Mouse (Mus musculus): Measurements from ENCODE around the gene Pp2d1.

The Pp2d1 gene

DNA sequence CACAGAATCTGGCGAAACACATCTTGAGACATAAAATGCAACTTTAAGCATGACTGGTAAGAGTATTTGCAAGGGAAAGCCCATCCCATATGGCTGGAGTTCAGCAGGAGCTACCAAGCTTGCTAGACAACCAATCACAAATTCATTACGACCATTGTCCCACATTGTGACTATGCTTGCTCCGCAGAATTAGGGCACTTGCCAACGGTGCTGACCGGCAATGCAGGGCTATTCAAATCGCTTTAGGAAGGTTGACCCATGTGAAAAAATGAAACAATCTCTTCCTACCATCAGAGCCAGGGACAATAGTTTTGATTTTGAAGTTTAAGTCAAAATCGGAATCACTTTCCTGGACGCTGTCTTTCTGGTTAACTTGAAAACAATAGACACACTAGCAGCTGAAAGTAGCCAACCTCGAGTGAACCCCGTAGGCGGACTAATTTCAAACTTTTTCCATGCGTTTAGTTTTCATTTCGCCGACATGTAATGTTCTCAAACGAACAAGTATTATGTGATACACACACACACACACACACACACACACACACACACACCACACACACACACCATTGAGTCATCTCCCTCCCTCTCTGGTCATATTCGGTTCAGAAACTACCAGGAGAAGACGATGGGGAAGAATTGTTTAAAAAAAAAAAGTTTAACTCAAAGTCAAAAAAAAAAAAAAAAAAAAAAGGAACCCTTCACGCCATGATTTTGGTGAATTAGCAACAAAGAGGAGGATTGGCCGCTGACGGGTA is 27.1 kb upstream of the Pp2d1 start, which contains the start of gene Kat2b:
Gene Kat2b (plus strand): TSS at position 701 of the 758 bp plus-strand sequence.
- DNase-seq: no peak

DNA sequence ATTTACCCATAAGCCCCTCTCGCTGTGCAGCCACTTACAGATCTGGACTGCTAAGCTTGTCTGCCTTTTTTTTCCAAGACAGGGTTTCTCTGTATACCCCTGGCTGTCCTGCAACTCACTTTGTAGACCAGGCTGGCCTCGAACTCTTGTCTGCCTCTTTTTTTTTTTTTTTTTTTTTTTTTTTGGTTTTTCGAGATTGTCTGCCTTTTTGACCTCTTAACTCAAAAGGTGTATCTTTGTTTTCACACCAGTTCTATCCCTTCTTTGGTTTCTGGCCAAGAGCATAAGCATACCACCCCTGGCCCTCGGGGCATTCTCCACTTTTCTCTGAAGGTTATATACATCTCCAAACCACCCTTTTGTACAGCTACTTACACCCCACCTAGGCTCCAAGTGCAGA is 25.6 kb upstream of the Pp2d1 start:
- no peak for DNase-seq

DNA sequence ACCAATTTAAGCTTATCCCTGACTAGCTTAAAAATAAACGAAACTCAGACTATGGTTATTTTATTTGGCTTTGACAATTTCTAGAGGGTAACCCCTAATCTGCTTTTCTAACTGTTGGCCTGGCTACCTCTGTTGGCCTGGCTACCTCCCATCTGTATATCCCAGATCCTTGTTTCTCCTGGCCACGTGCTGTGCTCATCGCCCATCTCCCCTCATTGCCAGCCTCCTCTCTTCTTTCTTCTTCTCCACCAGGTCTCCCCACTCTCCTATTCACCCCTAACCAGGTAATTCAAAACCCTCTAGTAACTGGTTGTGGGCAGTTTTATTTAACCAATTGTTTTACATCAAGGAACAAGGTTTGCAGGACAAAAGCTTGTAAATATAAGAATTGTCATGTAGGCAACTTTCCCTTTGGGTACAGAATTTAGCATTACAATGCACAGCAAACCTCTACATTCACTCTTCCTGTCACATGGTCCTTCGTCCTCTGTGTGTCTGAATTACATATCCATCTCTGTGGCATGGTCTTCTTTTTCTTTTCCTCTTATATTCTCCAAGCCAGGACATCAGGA is 22.3 kb upstream of the Pp2d1 start:
- DNase-seq: no peak

DNA sequence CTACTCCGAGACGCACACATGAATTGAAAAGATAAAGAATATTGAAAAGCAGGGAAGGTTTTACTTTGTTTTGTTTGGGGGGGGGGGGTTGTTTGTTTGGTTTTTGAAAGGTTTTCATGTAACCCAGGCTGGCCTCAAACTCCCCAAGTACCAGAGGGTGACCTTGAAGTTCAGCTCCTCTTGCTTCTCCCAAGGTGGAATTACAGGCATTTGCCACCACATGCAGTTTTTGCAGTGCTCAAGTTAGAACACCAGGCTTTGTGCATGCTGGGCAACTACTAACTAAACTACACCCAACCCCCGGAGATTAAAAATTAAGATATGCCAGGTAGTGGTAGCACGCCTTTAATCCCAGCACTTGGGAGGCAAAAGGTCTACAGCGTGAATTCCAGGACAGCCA is 20.4 kb upstream of the Pp2d1 start:
- DNase-seq: no peak

DNA sequence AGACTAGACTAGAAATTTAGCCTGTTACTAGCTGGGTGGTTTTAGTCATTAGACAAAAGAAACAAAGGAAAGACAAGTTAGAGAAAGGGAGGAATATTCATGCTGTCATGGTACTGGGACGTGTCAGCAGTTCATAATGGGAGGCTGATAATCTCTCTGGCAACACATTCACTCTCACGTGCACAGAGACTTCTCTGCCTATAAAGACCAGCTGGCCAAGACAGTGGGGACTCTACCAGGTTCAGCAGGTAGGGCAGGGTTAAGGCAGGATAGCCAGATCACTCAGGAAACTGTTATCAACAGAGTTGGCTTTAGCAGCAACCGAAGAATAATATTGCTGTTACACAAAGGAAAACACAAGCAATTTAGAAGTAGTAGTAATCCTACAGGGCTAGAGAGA is 18.2 kb upstream of the Pp2d1 start:
- DNase-seq: no peak

DNA sequence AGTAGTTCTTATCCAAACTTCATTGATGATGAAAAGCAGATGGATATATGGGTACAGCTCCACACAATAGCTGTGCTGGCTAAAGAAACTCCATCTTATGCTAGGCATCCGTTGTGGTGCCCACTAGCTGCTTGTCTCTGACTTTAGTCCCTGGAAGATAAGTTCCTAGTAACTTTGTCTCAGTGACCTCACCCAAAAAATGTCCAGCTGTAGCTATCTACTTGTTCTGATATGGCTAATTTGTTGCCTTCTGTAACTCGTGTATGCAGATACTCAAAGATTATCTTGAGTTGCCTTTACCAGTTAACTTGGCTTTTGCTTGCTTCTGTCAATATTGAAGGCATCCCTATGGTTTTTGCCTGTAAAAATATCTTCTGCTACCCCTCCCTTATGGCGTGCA is 15.6 kb upstream of the Pp2d1 start:
- no peak for DNase-seq

DNA sequence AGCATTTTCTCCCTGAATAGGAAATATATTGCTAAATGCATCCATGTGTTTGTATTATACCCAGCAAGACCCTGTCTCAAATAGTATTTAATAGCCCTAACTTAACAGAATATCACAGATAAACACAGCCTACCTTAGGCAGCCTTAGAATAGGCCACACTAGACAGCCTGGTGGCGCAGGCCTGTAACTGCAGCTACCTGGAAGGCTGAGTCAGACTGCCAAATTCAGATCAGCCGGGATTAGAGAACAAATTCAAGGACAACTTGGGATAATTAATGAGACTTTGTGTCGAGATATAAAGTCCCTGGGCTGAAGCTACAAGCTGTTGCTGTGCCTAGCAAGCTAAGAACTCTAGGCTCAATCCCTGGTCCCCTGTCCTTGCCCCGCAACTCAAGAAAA is 14.8 kb upstream of the Pp2d1 start:
- DNase-seq: no peak

DNA sequence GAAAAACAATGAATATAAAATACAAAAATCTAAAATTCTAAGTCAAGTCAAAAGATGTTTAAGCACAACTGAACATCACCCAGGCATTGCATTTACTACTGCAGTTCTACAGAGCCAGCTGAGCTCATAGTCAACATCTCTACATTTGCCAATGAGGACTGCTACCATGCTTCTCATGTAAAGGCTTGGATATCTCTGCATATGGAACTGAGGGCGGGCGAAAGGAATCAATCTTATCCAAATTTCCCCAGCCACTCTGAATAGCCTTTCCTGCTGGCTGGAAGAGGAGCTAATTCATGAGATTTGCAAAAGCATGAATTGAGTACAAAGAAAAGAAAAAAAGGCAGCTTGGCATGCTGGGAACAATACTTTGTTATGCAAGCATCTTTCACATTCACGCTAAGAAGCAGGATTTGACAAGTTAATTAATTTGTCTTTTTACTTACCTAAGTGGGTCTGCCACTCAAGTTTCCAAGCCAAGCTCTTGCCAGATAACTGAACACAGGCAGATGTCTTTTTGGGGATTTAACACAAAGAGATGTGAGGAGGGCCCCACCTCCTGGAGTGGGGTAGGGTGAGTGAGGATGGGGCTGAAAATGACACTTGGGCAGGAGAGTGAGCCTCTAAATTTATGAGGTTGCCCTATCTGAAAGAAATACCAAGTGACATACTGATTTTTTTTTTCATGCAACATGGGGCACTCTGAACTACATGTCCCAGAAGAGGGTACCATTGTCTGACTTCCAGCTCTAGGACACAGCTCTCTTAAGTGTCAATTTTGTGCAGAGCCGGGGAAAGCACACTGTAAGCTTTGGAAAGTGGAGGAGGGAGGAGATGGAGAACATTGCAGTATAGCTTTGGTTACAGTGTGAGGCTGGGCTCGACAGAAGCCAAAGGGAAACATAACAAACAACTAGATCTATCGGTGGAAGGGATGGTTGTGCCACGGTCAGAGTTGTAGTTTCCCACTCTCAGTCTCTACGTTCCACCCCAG is 12.4 kb upstream of the Pp2d1 start:
- DNase-seq: no peak

DNA sequence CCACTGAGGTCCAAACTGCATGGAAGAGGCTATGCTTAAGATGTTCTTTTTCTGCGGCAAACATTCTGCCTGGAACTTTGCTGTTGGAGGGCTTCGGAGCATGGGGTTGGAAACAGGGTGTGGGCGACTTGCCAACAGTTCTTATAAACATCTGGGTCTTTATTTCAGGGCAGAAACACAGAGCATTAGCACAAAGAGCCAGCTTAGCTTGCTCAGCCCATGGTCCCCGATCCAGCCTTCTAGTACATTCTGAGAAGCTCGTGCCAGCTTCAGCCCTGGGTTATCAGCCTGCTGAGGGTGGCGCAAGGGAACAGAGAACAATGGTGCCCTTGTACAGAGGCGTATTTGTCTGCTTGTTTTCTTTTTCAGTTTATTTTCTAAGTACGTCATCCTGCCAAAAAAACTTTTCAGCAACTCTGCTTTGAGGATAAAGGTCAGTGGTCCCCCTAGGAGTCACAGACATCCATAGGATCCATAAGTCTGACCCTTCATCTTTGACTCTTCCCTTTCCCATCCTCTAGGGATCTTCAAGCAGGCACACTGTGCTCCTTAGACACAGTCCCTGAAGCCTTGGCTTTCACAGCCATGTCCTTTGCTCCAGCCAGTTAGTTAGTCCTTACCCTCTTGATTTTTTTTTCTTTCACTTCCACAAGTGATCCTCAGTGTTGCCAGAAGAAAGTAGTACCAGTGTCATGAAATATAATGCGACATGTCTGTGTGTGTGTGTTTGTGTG is 4.5 kb upstream of the Pp2d1 start:
- no peak for DNase-seq

DNA sequence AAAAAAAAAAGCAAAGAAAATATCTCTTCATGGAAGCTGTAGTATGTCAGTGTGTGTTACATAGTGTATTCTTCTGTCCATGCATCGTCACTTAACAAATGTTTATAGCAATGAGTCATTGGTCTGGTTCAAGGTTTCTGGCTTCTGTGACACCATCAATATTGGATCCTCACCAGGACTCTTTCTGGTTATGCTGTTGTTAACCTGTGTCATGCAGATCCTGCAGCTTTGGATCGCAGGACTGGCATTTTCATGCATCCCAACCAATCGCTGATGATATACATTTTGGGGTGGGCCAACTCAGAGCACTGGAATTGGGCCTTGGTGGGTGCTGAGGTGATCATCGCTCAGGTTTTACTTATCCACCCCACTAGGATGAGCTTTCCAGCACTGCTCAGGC is 3.3 kb upstream of the Pp2d1 start:
- no peak for DNase-seq

DNA sequence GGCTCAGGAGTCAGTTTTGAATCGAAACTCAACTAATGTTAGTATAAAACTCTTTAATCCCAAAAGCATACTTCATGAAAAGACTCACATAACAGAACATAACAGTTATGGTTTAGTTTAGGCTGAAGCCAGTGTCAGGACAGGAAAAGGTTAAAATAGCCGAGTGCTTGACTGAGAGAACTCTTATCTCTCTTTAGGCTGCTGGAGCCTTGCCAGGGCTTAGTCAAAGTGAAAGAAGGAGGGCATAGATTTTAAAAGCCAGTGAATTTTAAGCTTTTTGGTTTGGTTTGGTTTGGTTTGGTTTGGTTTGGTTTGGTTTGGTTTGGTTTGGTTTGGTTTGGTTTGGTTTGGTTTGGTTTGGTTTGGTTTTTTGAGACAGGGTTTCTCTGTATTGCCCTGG is 6.8 kb downstream of the Pp2d1 start:
- no peak for DNase-seq

DNA sequence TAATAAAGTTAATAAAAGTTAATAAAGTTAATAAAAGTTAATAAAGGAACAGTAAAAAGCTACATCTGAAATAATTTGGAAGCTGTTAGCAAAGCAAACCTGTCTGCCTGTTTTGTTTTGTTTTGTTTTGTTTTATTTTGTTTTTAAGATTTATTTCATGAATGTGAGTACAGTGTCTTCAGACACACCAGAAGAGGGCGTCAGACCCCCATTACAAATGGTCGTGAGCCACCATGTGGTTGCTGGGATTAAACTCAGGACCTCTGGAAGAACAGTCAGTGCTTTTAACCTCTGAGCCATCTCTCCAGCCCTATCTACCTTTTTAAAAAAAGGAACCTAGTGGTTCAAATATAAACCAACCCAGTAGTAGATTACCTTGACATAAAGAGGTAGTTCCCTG is 8.1 kb downstream of the Pp2d1 start:
- DNase-seq: no peak

DNA sequence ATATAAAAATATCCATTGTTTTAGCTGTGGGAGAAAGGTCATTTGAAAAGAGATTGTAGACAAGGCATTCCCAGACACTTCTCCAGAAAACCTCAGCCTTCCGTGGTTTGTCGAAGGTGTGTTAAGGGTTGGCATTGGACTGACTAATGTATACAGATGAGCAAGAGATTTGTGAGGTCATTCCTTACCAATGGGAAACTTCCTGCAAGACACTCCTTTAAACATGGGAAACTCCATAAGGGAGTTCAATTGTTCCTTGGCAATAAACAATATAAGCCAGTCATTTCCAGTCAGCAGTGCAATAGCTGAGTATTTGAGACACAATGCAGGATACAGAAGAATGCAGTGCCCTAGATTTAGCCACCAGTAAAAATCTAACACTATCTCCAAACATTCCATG is 11.2 kb downstream of the Pp2d1 start:
- DNase-seq: no peak

DNA sequence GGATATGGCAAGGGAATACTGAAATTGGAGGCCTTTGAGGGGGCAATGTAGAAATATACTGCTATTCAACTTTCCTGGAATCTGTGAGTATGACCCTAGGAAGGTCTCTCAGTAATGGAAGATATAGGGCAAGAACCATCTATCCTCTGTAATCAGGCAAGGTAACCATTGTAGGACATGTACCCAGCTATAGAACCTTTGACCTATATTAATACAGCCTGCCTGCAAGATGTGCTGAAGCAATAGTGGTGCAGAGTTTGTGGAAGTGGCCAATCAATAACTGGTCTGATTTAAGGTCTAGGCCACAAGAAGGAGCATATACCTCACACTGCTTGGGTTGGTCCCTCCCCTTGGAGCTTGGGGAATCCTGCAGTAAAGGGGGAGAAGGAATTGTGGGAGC is 18.7 kb downstream of the Pp2d1 start:
- no peak for DNase-seq

DNA sequence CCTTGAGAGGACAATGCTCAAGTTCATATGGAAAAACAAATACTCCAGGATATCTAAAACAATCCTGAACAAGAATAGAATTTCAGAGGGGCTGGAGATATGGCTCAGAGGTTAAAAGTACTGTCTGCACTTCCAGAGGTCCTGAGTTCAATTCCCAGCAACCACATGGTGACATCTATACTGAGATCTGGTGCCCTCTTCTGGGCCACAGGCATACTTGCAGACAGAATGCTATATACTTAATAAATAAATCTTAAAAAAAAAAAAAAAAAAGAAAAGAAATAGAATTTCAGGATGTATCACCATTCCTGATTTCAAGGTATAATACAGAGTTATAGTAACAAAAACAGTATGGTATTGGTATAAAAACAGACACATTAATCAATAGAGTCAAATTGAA is 19.9 kb downstream of the Pp2d1 start:
- no peak for DNase-seq

DNA sequence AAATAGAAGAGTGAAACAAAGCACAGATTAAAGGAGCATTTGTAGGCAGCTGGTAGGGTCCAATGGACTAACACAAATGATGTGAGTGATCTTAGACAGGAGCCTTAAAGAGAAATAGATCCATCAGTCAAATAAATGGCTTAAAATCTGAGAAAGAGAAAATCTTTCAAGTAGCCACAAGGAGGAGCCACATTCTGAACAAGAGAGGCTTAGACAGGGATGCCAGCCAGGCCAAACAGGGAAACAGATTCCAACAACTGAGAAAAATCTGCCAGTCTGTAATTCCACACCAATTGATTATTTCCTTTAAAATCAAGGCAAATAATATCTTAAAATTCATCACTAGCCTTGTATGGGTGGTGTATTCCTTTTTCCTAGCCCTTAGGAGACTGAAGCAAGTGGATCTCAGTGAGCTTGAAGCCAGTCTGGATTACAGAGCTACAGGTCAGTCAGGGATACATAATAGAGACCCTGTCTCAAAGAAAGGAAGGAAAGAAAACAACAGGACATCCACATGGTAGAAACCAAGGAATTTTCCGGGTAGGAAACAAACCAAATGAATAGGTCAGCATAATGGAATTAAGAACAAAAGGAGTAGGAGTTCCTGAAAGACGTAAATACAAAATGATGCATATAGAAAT is 26.8 kb downstream of the Pp2d1 start:
- DNase-seq: no peak

DNA sequence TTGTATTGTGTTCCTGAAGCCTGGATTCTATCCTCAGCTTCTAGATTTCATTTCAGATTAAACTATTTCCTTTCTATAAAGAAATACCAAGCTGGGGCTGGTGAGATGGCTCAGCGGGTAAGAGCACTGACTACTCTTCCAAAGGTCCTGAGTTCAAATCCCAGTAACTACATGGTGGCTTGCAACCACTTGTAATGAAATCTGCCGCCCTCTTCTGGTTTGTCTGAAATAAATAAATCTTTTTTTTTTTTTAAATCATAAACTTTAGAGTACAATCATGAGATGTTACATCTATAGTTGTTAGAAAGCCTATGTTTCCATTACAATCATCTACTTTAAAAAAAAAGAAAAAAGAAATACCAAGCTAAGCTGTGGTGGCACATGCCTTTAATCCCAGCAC is 36.3 kb downstream of the Pp2d1 start:
- DNase-seq: no peak

DNA sequence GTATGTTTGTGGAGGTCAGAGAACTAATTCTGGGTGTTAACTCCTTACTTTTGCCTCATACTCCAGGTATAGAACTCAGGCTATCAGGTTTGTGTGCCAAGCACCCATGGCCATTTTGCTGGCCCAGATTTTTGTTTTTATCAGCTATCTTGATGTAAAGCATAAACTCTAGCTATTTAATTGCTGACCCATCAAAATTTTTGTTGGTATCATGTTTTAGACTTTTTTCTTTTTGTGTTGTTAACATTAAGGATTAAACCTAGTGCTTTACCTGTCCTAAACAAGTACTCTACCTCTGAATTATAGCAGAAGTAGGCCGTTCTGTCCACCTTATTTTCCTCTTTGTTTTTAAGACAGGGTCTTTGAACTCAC is 50.3 kb downstream of the Pp2d1 start:
- DNase-seq: no peak

DNA sequence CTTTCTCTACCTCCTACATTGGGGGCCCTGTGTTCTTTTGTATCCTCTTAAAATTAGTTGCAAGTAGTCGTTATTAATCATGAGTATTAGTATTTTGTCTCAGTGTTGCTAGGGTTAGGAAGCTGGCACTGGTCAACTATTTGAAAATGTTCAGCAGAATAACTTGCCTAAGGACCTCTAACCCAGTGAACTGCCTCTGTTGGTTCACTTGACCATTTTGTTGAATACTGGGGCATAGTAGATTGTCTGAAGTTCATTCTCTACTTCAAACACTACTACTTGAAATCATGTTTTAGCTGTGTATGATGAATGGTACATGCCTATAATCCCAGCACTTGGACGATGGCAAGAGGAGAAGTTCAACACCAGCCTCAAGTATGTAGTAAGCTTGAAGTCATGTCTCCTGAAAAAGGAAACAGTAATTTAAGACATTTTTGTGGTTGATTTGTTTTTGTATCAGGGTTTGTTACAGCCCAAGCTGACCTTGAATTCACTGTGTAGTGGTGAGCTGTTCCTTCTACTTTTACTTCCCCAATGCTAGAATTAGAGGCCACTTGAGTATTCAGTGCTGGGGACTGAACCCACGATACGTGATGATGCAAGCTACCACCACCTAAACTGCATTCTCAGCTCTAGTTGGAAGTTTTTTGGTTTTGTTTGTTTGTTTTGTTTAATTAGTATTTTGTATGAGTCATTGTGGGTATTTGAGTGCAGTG is 50.8 kb downstream of the Pp2d1 start:
- DNase-seq: no peak

DNA sequence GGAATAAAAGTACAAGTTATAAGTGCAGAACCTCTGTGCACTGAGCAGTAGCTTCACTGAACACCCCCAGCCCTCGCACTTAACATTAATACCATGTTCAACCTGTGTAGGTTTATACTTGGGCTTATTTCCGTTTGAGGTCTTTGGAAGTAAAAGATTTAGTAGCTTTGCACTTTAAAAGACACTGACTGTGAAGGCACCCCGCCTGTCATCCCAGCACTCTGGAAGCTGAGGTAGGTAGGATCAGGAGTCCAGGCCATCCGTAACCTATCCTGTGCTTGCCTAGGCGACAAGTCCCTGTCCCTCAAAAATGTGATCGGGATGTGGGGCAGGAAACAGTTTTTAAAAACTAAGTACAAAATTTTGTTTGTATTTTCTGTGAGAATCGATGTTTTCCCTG is 58.8 kb downstream of the Pp2d1 start:
- DNase-seq: no peak

DNA sequence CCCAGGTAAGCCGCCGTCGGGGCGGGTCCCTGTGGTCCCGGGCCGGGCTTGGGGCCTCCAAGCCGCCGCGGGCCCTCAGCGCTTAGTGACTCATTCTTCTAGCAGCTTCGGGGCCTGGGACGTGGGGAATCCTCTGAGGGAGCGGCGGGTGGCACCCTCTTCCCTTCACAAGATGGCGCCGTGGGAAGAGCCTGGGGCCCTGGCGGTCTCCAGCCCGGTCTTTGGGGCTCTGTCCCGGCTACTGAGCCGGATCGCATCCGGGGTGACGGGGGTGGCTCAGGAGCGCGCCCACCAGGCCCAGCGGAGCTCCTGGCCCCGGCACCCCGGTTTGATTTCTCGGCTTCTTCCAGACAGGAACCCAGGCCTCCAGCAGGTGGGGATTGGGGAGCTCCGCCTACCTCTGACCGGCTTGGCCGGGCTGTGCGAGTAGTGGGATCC is 59.6 kb downstream of the Pp2d1 start:
- DNase-seq: peak; percentile 50 to 51

Data from thymus, adult 18-20 months (tissue).